Mouse (Mus musculus): Measurements from ENCODE around the gene Akap8l. TPM values are rescaled to one million over a fixed set of nuclear protein-coding genes. Genes with fewer than 3 reads are reported as not detected.

Akap8l gene
- polyA plus RNA-seq, 1 experiment from 2014 or later, result 49.7 TPM

DNA sequence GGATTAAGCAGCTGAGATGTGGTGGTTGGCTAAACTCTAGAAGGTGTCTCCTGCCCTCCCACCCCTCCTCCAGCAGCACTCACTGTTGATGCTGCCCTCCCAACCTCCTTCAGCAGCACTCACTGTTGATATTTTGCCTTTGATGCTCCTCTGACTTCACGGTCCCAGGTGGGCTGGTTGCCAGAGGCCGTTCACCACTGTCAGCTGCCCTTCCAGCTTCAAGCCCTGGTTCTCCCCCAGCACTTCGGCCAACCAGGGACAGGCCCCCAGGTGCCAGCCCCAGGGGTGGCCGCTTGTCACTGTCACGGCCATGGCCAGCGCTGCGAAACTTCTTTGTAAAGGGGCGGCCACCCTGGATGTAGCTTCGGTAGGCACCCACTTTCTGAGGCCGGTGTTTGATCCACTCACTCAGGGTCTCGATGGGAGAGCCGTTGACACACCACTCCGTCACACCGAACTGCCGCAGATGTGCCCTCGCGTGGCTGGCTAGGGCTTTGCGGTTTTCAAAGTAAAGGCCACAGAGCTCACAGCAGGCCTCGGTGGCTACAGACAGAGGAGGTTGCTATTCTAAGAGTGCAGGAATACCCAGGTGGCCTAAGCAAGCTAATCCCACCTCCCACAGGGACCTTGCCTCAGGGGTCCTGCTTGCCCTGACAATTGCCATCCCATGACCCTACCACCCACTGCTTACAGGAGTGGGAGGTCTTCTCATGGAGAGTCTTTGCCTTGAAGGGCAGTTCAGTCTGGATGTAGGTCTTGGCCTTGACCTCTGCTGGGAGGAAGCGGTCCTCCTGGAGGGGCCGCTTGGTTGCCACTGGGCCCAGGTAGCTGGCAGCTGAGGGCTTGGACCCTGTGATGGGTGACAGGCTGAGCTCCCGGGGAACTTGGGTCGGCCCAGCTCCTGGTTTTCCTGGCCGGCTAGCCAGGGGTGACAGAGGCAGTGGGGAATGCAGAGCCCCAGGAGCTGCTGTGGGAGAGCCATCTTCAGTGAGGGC, 6.7 kb upstream of the Akap8l start:
- Histone ChIP-seq H3K4me2 (no peak overlapping the region), H3K9ac (no peak overlapping the region), H3K36me3 (peaks cover 92% of the 10 kb centered on the region), H3K9me3 (replicated peaks) (no peaks in the 10 kb centered on the region), H3K27me3 (replicated peaks) (no peaks in the 10 kb centered on the region), H3K4me3 (no peak overlapping the region), H3K27ac (no peak overlapping the region), H3K4me1 (peaks cover 7% of the 10 kb centered on the region; the same call in 1 of the 2 replicates)
- ATAC-seq, result no peak
- WGBS (ENCODE audit: insufficient replicate concordance), result 88% methylated on average over 24 of the region's 24 CpGs

DNA sequence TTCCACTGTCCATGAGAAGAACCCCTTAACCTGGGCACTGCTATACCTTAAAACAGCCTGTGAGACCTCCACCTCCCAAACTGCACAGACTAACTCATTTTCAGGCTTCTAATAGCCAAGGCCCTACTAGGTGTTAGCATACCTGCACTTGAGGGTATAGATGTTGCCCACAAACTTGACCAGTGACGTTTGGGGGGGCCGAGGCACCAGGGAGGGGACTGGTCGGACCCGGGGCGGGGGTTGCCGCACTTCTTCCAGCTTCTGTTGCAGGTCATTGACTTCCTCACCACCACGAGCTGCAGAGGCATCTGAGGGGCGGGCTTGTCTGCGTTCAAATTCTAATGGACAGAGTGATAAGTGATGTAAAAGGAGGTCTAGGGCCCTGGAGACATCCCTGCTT, 5.9 kb upstream of the Akap8l start:
- Histone ChIP-seq H3K4me2 (no peak overlapping the region), H3K9me3 (replicated peaks) (no peaks in the 10 kb centered on the region), H3K4me3 (no peak overlapping the region), H3K4me1 (peaks cover 15% of the 10 kb centered on the region), H3K27ac (no peak overlapping the region), H3K36me3 (peaks cover 85% of the 10 kb centered on the region), H3K27me3 (replicated peaks) (no peaks in the 10 kb centered on the region), H3K9ac (no peak overlapping the region)
- WGBS (ENCODE audit: insufficient replicate concordance), result 82% methylated on average over 9 of the region's 9 CpGs
- no peak for ATAC-seq

DNA sequence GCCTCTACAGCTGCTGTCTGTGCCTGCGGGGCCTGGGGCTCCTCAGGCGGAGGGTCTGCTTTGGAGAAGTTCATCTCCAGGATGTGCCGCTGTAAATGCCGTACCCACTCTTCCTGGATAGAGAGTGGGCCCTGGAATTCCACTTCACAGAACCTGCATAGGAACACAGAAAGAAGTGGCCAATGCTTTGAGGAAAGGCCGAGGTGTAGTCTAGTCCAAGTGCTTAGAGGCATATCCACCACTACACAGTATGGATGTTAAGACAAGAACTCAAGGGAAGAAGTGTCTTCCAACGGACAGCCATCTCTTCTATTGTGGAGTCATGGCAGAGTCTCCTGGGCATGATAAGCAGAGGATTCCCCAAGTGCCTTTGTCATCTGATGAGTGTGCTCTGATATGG, 4.6 kb upstream of the Akap8l start:
- no peak overlapping the region for H3K27ac ChIP-seq
- ATAC-seq, result no peak

DNA sequence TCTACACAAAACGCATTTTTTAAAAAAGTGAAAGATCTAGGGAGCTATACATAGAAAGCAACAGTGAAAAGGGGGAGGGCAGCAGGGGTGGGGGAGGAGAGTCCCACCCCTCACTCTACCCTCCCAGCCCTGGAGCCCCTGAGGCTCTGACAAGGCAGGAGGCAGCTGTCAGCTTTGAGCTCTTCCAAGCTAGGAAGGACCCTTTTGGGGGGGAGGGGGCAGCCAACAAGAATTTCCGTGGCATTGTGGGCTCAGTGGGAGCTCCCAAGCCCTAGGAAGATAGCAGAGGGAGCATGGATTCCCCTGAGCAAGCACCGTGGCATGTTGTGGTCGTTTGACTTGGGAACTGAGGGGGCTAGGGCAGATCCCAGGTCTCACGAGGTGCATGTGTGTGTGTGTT, 3.8 kb upstream of the Akap8l start:
- Histone ChIP-seq H3K27ac (no peak overlapping the region), H3K4me2 (no peak overlapping the region), H3K9me3 (replicated peaks) (no peaks in the 10 kb centered on the region), H3K9ac (no peak overlapping the region), H3K36me3 (peaks cover 64% of the 10 kb centered on the region), H3K27me3 (replicated peaks) (no peaks in the 10 kb centered on the region), H3K4me3 (no peak overlapping the region), H3K4me1 (peaks cover 27% of the 10 kb centered on the region)
- no peak for ATAC-seq
- 80% methylated on average over 5 of the region's 5 CpGs for WGBS (ENCODE audit: insufficient replicate concordance)

More for the DNA sequence above, 4.6 kb upstream of the Akap8l start:
- WGBS (ENCODE audit: insufficient replicate concordance), result 88% methylated on average over 6 of the region's 6 CpGs
- Histone ChIP-seq H3K9ac (no peak overlapping the region), H3K4me2 (no peak overlapping the region), H3K4me1 (peaks cover 20% of the 10 kb centered on the region), H3K9me3 (replicated peaks) (no peaks in the 10 kb centered on the region), H3K36me3 (peaks cover 72% of the 10 kb centered on the region), H3K27me3 (replicated peaks) (no peaks in the 10 kb centered on the region), H3K4me3 (no peak overlapping the region)

DNA sequence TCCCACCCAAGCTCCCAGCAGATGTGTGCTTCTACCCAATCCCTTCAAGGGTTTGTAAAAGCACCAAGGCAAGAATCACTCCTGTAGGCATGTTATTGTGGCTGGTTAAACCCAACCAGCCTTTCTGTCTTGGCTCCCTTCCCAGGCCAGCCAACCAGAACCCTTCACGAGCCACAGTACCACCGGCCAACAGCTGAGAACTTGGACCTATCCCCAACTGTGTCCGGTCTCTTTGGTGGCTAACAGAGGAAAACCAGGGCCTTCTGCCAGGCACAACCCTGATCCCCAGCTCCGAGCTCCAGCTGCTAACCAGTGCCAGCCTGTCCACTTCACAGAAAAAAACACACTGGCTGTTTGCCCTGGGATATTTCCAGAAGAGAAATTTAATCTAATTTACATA, 3.3 kb upstream of the Akap8l start:
- H3K27ac ChIP-seq, result no peak overlapping the region
- H3K4me1 ChIP-seq, result peaks cover 32% of the 10 kb centered on the region
- no peak for ATAC-seq
- no peak overlapping the region for H3K9ac ChIP-seq
- peaks cover 59% of the 10 kb centered on the region for H3K36me3 ChIP-seq
- H3K27me3 ChIP-seq (replicated peaks), result no peaks in the 10 kb centered on the region
- no peak overlapping the region for H3K4me3 ChIP-seq
- no peak overlapping the region for H3K4me2 ChIP-seq
- H3K9me3 ChIP-seq (replicated peaks), result no peaks in the 10 kb centered on the region
- WGBS (ENCODE audit: insufficient replicate concordance), result 82% methylated on average over 4 of the region's 4 CpGs

DNA sequence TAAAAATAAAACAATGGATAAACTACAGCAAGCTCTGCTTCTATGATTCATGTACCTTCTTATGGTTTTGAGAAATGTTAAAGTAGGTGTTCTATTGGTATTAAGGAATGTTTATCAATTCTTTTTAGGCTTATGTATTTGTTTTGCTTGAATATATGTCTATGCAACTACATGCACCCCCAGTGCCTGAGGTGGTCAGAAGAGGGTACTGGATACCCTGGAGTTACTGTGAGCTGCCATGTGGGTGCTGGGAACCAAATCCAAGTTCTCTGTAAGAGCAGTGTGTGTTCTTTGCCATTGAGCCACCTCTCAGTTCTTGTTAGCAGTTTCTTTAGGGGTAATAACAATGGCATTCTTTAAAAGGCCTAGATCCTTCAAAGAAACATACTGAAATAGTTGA, 1.3 kb upstream of the Akap8l start:
- no peak overlapping the region for H3K4me3 ChIP-seq
- H3K4me1 ChIP-seq, result peaks cover 46% of the 10 kb centered on the region
- ATAC-seq, result no peak
- 0 out of 2 replicates have a peak overlapping the region, but pooled peaks have one; percentile 92 for H3K4me2 ChIP-seq
- H3K27ac ChIP-seq, result no peak overlapping the region; the same call in 1 of the 2 replicates
- H3K36me3 ChIP-seq, result peaks cover 42% of the 10 kb centered on the region
- H3K27me3 ChIP-seq (replicated peaks), result no peaks in the 10 kb centered on the region
- no peaks in the 10 kb centered on the region for H3K9me3 ChIP-seq (replicated peaks)
- H3K9ac ChIP-seq, result no peak overlapping the region

DNA sequence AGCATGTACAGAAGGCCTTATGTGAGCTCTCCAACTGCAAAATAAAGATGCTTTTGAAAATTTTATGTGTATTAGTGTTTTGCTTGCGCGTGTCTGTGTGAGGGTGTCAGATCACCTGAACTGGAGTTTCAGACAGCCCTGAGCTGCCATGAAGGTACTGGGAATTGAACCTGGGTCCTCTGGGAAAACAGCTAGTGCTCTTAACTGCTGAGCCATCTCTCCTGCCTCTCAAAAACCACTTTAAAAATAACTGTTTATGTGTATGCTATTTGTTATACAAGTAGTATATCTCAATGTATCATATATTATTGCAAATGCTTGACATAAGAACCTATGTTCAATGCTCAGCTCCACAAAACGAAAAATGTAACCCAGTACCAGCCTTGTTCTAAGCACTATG, 862 bp upstream of the Akap8l start:
- H3K9ac ChIP-seq, result peak overlapping the region; percentile 51
- H3K4me2 ChIP-seq, result peak overlapping the region; percentile 92
- H3K36me3 ChIP-seq, result peaks cover 38% of the 10 kb centered on the region
- H3K27me3 ChIP-seq (replicated peaks), result no peaks in the 10 kb centered on the region
- 68% methylated on average over 3 of the region's 3 CpGs for WGBS (ENCODE audit: insufficient replicate concordance)
- no peak for ATAC-seq
- H3K4me1 ChIP-seq, result peaks cover 46% of the 10 kb centered on the region
- H3K9me3 ChIP-seq (replicated peaks), result no peaks in the 10 kb centered on the region
- H3K27ac ChIP-seq, result no peak overlapping the region
- peak overlapping the region; percentile 81 for H3K4me3 ChIP-seq

DNA sequence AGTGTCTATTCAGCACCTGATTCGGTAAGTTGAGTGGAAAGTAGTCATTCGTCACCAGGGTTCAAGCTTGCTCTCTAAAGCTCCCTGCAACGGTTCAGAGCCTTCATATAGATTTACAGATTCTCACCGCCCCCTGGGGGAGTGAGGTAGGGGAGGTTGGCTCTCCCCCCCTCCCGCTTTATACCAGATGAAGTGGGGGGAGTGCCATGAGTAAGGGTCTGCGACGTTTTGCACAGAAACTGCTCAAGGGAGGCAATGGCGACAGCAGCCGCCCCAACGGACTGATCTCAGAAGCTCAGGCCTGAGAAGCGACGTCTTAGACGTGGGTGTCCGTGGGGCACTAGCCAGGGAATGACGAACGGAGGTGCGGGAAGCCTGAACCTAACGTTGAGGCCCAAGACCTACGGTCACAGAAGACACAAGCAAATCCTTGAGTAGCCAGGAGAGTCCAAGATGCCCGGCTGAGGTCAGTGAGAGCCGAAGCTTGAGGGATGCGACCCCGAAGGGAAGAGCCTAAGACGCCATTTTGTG, 491 bp downstream of the Akap8l start:
- peaks cover 27% of the 10 kb centered on the region for H3K36me3 ChIP-seq
- peak overlapping the region; percentile 90 for H3K9ac ChIP-seq
- H3K27ac ChIP-seq, result peak overlapping the region; percentile 88
- no peaks in the 10 kb centered on the region for H3K9me3 ChIP-seq (replicated peaks)
- WGBS (ENCODE audit: insufficient replicate concordance), result under 1% methylated on average over 24 of the region's 24 CpGs
- H3K4me2 ChIP-seq, result peak overlapping the region; percentile 92
- H3K4me3 ChIP-seq, result peak overlapping the region; percentile 81
- peaks cover 46% of the 10 kb centered on the region for H3K4me1 ChIP-seq
- peak; percentile 13 for ATAC-seq
- H3K27me3 ChIP-seq (replicated peaks), result no peaks in the 10 kb centered on the region

DNA sequence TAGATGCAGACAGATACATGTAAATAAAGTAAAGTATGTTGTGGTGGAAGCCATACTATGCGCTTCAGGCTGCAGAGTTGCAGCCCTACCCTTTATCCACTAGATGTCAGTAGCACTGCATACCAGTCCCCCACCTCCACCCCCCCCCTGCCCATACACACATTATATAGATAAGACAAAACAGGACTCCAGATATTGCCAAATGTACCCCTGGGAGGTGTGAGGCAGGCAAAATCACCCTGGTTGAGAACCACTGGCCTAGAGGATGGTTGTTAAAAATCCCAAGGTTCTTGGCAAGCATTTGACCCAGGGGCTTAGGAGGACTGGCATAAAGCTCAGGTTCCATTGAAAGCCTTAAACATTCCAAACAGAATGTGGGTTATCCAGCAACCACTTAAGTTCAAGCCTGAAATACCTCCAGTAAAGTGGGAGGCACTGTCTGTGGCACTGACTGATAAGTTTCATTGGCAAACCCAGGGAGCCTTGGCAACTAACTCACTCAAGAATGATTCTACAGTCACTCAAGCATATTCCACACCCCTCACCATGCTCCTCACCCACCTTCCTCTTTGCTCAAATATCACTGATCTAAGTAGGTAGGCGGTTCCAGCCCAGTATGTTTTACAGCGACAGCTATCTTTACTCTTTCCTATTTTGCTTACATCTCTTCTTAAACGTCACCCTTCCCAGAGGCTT, 1.2 kb downstream of the Akap8l start:
- H3K9me3 ChIP-seq (replicated peaks), result no peaks in the 10 kb centered on the region
- peaks cover 46% of the 10 kb centered on the region for H3K4me1 ChIP-seq
- peaks cover 27% of the 10 kb centered on the region for H3K36me3 ChIP-seq
- H3K9ac ChIP-seq, result peak overlapping the region; percentile 90
- H3K4me3 ChIP-seq, result peak overlapping the region; percentile 81
- H3K27me3 ChIP-seq (replicated peaks), result no peaks in the 10 kb centered on the region
- H3K4me2 ChIP-seq, result peak overlapping the region; percentile 92
- H3K27ac ChIP-seq, result peak overlapping the region; percentile 88
- peak; percentile 44 for ATAC-seq
- WGBS (ENCODE audit: insufficient replicate concordance), result 2% methylated on average over 4 of the region's 4 CpGs

DNA sequence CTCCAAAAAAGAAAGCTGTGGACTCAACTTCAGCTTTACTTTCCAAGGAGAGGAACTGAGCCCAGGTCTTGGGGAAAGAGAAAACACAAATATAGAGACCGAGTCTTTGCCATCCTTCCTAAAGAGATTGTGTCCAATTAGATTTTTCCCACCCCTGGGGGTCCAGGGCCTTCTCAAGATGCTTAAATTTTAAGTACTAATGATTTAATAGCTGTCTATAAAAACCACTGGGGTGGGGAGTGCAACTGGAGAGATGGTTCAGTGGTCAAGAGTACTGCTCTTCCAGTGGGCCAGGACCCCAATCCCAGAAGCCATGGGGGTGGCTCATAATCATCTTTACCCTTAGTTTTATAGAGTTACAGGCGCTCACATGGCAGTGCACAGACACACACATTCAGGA, 2.0 kb downstream of the Akap8l start:
- peak overlapping the region; percentile 90; the same call in 1 of the 2 replicates for H3K9ac ChIP-seq
- H3K4me1 ChIP-seq, result peaks cover 46% of the 10 kb centered on the region
- no peaks in the 10 kb centered on the region for H3K9me3 ChIP-seq (replicated peaks)
- H3K4me2 ChIP-seq, result peak overlapping the region; percentile 92
- peak overlapping the region; percentile 81 for H3K4me3 ChIP-seq
- no peaks in the 10 kb centered on the region for H3K27me3 ChIP-seq (replicated peaks)
- 80% methylated on average over 2 of the region's 2 CpGs for WGBS (ENCODE audit: insufficient replicate concordance)
- no peak overlapping the region for H3K27ac ChIP-seq
- peaks cover 27% of the 10 kb centered on the region for H3K36me3 ChIP-seq
- ATAC-seq, result no peak

DNA sequence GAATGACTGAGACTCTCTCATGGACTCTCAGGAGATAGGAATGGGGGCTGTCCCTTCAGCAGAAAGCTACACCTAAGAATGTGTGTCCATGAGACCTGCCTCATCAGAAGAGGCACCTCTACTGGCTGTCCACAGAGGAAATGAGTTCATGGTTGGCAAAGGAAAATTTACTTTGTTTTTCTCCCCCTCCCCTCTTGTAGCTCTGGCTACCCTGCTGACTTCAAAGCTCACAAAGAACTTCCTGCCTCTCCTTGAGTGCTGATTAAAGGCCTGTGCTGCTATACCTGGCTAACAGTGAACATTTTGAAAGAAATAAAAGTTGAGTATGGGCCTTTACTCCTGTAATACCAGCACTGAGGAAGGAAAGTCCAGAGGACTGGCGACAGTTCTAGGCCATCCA, 9.3 kb downstream of the Akap8l start:
- no peak overlapping the region for H3K27ac ChIP-seq
- H3K27me3 ChIP-seq (replicated peaks), result no peaks in the 10 kb centered on the region
- peaks cover 13% of the 10 kb centered on the region; the same call in 1 of the 2 replicates for H3K4me1 ChIP-seq
- ATAC-seq, result no peak
- WGBS (ENCODE audit: insufficient replicate concordance), result 92% methylated on average over 1 of the region's 1 CpGs
- H3K36me3 ChIP-seq, result peaks cover 75% of the 10 kb centered on the region
- H3K9ac ChIP-seq, result no peak overlapping the region
- H3K4me3 ChIP-seq, result no peak overlapping the region
- H3K4me2 ChIP-seq, result no peak overlapping the region
- H3K9me3 ChIP-seq (replicated peaks), result no peaks in the 10 kb centered on the region

DNA sequence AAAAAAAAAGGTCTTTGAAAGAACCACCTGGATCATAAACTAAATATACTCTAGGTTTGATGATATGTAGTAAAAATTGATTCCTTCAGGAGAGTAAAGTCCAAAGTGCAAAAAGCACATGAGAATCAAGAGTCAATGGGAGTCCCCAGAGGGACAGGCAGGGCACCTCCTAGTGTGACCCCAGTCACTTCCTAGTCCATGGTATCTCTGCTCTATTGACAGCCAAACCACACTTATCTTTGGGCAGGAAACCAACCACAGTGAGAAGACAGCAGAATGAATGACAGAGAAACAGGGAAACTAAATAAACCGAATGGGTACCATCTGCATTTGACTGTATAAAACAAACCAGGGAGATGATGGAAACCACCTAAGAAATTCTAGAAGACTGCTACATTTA, 10.3 kb downstream of the Akap8l start:
- H3K4me3 ChIP-seq, result no peak overlapping the region
- H3K36me3 ChIP-seq, result peaks cover 84% of the 10 kb centered on the region
- H3K9me3 ChIP-seq (replicated peaks), result no peaks in the 10 kb centered on the region
- no peak overlapping the region for H3K4me2 ChIP-seq
- H3K4me1 ChIP-seq, result peaks cover 13% of the 10 kb centered on the region; the same call in 1 of the 2 replicates
- no peak overlapping the region for H3K27ac ChIP-seq
- no peak for ATAC-seq
- no peak overlapping the region for H3K9ac ChIP-seq
- no peaks in the 10 kb centered on the region for H3K27me3 ChIP-seq (replicated peaks)
- 24% methylated on average over 1 of the region's 1 CpGs for WGBS (ENCODE audit: insufficient replicate concordance)
